Mouse (Mus musculus): ENCODE results near the gene Serpina11.

Gene Serpina11

GRCm38 (mm10) chr12:103989857-103990256 is at the start of gene Serpina11:
Gene Serpina11, minus strand, starts transcription at chr12:103989957.
- DNase-seq (ENCODE audit: low read depth, low spot score): no peak

DNA sequence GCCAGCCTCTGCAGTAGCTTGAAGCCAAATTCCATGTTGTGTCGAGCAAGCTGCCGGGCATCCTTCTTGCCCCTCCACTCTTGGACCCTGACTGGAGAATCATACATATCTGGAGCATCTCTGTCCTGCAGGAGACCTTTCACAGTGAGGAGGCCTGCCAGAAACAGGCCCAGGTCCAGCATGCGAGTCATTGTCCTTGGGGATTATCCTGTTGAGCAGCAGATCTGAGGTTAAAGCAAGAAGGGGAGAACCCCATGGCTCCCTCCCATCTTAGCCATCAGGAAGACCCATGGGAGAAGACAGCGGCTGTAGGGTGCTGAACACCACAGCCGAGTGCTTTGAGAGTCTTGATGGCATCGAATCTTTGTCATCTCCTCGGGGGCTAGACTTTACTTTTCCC is 48.4 kb upstream of the Serpina11 start:
- DNase-seq (ENCODE audit: low read depth, low spot score): no peak

- no peak for DNase-seq (ENCODE audit: low read depth, low spot score)
Observed at GRCm38 (mm10) chr12:104033752-104034151, 44.0 kb upstream of the Serpina11 start.

GRCm38 (mm10) chr12:104029986-104030385 is 40.2 kb upstream of the Serpina11 start:
- DNase-seq (ENCODE audit: low read depth, low spot score): peak; percentile 56

DNA sequence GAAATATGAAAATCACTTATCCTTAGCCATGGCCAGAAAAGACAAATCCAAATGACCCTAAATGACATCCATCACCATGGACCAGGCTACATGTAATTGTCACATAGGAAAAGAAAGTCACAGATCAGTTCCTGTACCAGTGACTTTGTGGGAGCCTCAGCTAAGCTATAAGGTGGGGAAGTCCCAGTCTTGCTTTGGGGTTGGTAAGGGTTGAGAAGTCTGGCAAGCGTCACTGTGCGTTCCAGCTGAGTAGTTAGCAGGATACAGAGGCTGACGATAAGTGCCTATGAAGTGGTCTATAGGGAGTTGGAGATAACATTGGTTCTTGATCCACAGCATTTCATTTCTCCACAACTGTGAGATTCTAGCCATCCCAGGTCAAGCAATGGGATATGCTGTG is 25.5 kb upstream of the Serpina11 start:
- no peak for DNase-seq (ENCODE audit: low read depth, low spot score)

- no peak for DNase-seq (ENCODE audit: low read depth, low spot score)
Observed at GRCm38 (mm10) chr12:104013620-104014019, 23.9 kb upstream of the Serpina11 start, which contains the start of gene Serpina9. Gene Serpina9, minus strand, starts transcription at chr12:104013755.

- peak; percentile 12 for DNase-seq (ENCODE audit: low read depth, low spot score)
Observed at GRCm38 (mm10) chr12:104004689-104005088, 14.9 kb upstream of the Serpina11 start.

DNA sequence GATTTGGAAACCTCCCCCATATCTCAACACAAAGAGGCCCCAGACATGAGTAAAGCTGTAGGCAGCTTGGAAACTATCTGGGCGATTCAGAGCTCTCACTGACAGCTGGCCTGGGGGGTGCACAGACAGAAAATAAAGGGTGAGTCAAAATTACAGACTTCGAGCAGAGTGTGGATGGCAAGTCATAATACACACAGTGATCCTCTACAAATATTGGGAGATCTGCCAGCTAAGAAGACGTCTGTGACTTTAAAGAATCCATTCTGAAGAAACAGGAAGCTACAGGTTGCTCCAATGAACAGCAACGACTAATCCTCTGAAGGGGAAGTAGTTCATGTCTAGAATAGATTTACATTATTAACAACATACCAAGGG is 13.5 kb upstream of the Serpina11 start:
- DNase-seq (ENCODE audit: low read depth, low spot score): no peak

DNA sequence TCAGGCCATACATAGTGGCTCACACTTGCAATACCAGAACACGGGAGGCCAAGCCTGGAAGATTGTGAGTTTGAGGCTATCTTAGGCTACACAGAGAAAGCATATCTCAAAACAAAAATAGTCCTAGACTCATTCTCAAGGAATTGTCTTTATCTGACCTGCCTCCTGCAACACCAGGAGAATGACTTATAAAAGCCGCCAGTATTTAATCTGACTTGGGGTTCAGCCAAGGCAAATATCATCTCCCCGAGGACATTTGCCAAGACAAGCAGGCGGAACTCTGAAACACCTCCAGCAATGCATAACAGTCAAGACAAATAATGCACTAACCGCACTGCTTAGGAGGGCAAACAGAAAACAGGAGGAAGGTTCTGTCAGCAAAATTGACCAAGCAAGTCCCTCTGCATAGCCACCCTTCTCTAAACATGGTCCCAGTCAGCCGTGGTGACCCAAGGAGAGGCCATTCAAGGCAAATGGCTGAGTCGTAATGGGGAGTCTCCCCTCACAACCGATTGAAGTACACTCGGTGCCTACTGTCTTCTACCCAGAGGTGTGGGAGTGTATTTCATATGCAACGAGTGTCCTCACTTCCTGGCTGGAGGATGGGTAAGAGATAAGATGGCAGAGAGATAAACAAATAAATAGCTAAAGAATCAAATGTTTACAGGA is 12.9 kb upstream of the Serpina11 start:
- DNase-seq (ENCODE audit: low read depth, low spot score): no peak

GRCm38 (mm10) chr12:104000594-104000993 is 10.8 kb upstream of the Serpina11 start:
- DNase-seq (ENCODE audit: low read depth, low spot score): peak; percentile 13

- no peak for DNase-seq (ENCODE audit: low read depth, low spot score)
Observed at GRCm38 (mm10) chr12:103999611-104000010, 9.9 kb upstream of the Serpina11 start.

GRCm38 (mm10) chr12:103996513-103996912 is 6.8 kb upstream of the Serpina11 start:
- DNase-seq (ENCODE audit: low read depth, low spot score): no peak

GRCm38 (mm10) chr12:103995292-103996072 is 5.7 kb upstream of the Serpina11 start:
- peak; percentile 62 for DNase-seq (ENCODE audit: low read depth, low spot score)

GRCm38 (mm10) chr12:103992945-103993344 is 3.2 kb upstream of the Serpina11 start:
- DNase-seq (ENCODE audit: low read depth, low spot score): no peak

DNA sequence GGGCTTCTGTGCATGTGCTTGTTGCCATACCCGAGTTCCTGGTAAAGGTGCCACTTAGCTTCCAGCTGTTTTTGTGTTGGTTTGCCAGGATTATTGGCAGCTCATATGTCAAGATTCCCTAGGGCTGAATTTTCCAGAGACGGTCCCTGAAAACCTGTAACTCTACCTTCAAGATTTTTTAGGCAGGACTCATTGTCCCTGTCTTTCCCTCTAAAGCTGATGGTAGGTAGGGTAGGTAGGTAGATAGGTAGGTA is 316 bp downstream of the Serpina11 start:
- no peak for DNase-seq (ENCODE audit: low read depth, low spot score)

DNA sequence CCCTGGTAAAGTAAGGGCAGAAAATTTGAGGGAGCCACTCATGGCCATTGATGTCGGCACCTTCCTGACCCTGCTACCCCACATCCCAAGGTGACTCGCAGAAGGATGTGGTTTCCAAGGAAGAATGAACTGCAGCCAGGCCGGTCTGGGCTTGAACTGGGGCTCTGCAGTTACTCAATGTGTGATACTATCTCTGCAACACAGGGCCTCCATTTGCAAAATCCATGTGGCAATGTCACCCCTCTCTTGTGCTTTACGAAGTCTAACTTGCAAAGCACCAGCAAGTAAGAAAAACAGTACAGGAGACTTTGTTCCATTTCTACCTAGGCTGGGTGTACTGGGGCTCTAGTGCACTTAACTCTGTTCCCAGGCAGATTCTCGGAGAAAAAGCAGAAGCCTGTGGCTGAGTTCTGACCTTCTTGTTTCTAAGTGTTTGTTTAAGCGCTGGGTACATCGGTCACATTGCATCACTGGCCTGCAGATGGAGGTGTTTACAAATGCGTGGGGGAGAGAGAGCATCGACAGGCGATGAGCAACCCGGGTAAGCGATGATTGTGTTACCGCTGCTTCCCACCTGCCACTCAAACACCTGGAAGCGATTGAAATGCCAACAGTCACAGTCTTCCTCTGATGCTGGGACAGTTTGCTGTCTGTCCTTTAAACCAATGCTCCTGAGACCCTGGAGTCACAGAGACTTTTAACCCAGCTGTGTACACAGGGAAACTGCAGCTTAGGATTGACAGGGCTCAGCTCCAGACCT is 823 bp downstream of the Serpina11 start:
- no peak for DNase-seq (ENCODE audit: low read depth, low spot score)

- DNase-seq (ENCODE audit: low read depth, low spot score): no peak
Observed at GRCm38 (mm10) chr12:103985868-103986267, 3.9 kb downstream of the Serpina11 start.

GRCm38 (mm10) chr12:103984935-103985334 is 4.8 kb downstream of the Serpina11 start:
- peak; percentile 63 for DNase-seq (ENCODE audit: low read depth, low spot score)

- DNase-seq (ENCODE audit: low read depth, low spot score): no peak
Observed at GRCm38 (mm10) chr12:103981646-103982360, 8.0 kb downstream of the Serpina11 start.

DNA sequence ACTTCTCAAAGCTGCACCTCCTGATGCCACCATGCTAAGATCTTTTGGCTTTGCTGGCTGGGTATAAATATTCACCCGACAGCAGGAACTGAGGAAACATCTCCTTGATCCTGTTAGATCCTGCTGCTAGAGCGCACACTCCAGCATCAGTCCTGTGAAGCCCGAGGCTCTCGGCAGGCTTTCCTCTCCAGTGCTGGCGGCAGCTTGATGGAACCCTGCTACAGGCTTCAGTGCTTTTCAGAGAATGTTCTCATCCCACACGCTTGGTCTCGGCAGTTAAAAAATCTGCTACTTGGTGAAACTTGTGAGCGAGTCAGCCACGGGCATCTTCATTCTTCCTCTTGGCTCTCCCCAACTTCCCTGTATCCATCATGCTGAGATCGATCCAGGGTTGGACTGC is 11.5 kb downstream of the Serpina11 start:
- DNase-seq (ENCODE audit: low read depth, low spot score): no peak

- DNase-seq (ENCODE audit: low read depth, low spot score): no peak
Observed at GRCm38 (mm10) chr12:103977846-103978245, 11.9 kb downstream of the Serpina11 start.

DNA sequence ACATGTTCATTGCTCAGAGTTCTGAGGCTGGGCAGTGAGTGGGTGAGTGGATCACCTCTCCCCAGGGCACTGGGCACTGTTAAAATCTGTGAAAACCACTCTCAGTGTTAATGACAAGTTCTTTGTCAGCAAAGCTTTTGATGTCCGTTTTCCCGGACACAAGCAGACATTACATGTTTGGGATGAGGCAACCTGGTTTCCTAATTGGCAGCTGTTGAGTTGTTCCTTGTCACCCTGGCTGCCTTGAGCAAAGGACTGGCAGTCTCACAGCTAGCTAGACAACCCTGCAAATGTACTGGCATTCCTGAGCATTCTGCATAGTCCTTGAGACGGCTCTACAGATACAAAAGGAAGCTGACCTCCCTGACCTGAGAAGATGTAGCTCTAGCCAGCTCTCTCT is 12.7 kb downstream of the Serpina11 start:
- DNase-seq (ENCODE audit: low read depth, low spot score): no peak

Data from ZHBTc4 (cell line).